Mouse (Mus musculus) neural tube, embryonic 12.5 days (tissue): ENCODE measurements around the gene AC141477.1. TPM values are rescaled to one million over a fixed set of nuclear protein-coding genes. Genes with fewer than 3 reads are reported as not detected.

ENCODE experiments used
- ATAC-seq: fragments of 200-750 bp; cut with Nextera tagmentation; 2 replicates; pipeline ENCODE4 v1.8.0; 2017; ENCODE audit warnings: low read depth, mild to moderate bottlenecking, moderate TSS enrichment, moderate library complexity; ENCODE audit not compliant: low FRiP score
- H3K27ac ChIP-seq: fragments of 300-500 bp; sonication (generic); 2 replicates; pipeline ENCODE4 v1.5.1; 2016
- H3K27me3 ChIP-seq: fragments of 300-500 bp; sonication (generic); replicated peaks from 2 replicates; pipeline ENCODE4 v1.6.1; 2016; ENCODE audit warnings: mild to moderate bottlenecking
- H3K36me3 ChIP-seq: fragments of 300-500 bp; sonication (generic); 2 replicates; pipeline ENCODE4 v1.6.1; 2016; ENCODE audit warnings: mild to moderate bottlenecking
- H3K4me1 ChIP-seq: fragments of 300-500 bp; sonication (generic); 2 replicates; pipeline ENCODE4 v1.6.1; 2016
- H3K4me2 ChIP-seq: fragments of 300-500 bp; sonication (generic); replicated peaks from 2 replicates; pipeline ENCODE4 v1.6.1; 2016; ENCODE audit warnings: mild to moderate bottlenecking
- H3K4me3 ChIP-seq: fragments of 300-500 bp; sonication (generic); 2 replicates; pipeline ENCODE4 v1.5.1; 2016
- H3K9ac ChIP-seq: fragments of 300-500 bp; sonication (generic); 2 replicates; pipeline ENCODE4 v1.6.1; 2016; ENCODE audit warnings: mild to moderate bottlenecking
- H3K9me3 ChIP-seq: fragments of 300-500 bp; sonication (generic); 2 replicates; pipeline ENCODE4 v1.6.1; 2016; ENCODE audit warnings: mild to moderate bottlenecking
- WGBS: fragments of 180-500 bp; shearing (Covaris S2); methylation state at CpG from one replicate; pipeline ENCODE4 v1.1.7; 2016; 5-methylcytosine and 5-hydroxymethylcytosine counted together
- polyA plus RNA-seq: library from polyadenylated mRNA; unstranded; fragments of >200 nt; fragmentation: Nextera tagmentation; extraction: Ambion mirVana; gene quantifications from 2 replicates; pipeline ENCODE4 v1.2.1, GENCODE M21; 2016

Gene AC141477.1
- polyA plus RNA-seq, result not detected in 2 replicates

DNA sequence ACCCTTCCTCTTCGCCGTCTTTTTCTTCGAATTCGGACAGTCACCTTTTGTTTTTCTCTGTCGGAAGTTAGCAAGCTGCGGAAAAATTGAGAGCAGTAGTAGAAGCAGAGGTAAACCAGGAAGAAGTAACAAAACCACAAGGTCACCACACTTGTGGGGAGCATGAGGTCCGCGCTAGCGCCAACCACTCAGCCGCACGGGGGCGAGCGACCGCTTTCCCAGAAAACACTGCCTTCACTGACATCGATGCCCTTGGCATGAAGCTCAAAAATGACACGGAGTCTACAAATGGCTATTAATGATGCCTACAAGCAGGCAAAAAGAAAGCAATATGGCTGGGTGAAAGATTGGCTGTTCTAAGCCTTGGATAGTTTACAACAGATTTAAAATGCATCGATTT lies at the start of gene AC141477.1:
Gene AC141477.1 (minus strand): TSS at position 164 of the 400 bp plus-strand sequence.
- no peak for ATAC-seq
- 98% methylated on average over 17 of the region's 17 CpGs for WGBS

DNA sequence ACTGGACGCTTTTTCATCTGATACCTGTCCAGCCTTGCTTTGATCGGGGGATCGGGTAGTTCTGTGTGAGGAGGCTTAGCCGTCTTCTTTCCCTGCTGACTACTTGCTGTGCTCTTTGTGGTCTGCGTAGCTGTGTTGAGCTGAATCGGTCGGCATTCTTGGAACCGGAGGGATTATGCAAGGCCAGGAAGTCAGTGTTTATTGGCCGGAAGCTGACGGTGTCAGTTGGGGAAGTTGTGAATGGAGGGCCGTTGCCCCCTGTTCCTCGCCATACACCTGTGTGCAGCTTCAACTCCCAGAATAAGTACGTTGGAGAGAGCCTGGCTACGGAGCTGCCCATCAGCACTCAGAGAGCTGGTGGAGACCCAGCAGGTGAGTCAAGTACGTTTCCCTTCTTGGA lies 49.0 kb upstream of the AC141477.1 start:
- no peak overlapping the region for H3K27ac ChIP-seq
- 96% methylated on average over 15 of the region's 15 CpGs for WGBS
- H3K36me3 ChIP-seq, result peaks cover 90% of the 10 kb centered on the region
- no peaks in the 10 kb centered on the region for H3K27me3 ChIP-seq
- no peak for ATAC-seq
- H3K4me3 ChIP-seq, result no peak overlapping the region
- H3K4me2 ChIP-seq, result no peak overlapping the region
- no peaks in the 10 kb centered on the region for H3K4me1 ChIP-seq
- H3K9me3 ChIP-seq, result no peaks in the 10 kb centered on the region
- H3K9ac ChIP-seq, result no peak overlapping the region

More for the DNA sequence above, at the start of gene AC141477.1:
- Histone ChIP-seq H3K4me2 (peak within 1 kb of the TSS; percentile 70), H3K36me3 (peaks cover 46% of the 10 kb centered on the region), H3K27ac (no peak within 1 kb of the TSS), H3K4me1 (peaks cover 17% of the 10 kb centered on the region), H3K9me3 (no peaks in the 10 kb centered on the region), H3K9ac (no peak within 1 kb of the TSS), H3K27me3 (no peaks in the 10 kb centered on the region), H3K4me3 (no peak within 1 kb of the TSS)

DNA sequence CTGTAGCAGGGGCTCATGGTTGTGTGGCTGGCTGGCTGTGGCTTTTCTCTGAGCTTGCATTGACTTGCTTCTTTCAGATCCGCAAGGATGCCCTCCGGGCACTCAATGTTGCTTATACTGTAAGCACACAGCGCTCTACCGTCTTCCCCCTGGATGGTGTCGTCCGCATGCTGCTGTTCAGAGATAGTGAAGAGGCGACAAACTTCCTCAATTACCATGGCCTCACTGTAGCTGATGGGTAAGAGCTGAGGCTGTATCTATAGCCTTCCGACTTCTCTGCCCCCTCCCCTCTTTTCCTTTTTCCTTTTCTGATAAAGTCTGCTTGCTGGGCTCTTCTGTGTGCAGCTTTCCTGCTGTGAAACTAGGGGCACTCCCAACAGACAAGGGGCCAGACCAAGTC lies 48.0 kb upstream of the AC141477.1 start:
- no peak overlapping the region for H3K27ac ChIP-seq
- H3K9me3 ChIP-seq, result no peaks in the 10 kb centered on the region
- H3K36me3 ChIP-seq, result peaks cover 90% of the 10 kb centered on the region
- H3K27me3 ChIP-seq, result no peaks in the 10 kb centered on the region
- no peak for ATAC-seq
- H3K9ac ChIP-seq, result no peak overlapping the region
- WGBS, result 92% methylated on average over 8 of the region's 8 CpGs
- H3K4me3 ChIP-seq, result no peak overlapping the region
- H3K4me2 ChIP-seq, result no peak overlapping the region
- H3K4me1 ChIP-seq, result no peaks in the 10 kb centered on the region

DNA sequence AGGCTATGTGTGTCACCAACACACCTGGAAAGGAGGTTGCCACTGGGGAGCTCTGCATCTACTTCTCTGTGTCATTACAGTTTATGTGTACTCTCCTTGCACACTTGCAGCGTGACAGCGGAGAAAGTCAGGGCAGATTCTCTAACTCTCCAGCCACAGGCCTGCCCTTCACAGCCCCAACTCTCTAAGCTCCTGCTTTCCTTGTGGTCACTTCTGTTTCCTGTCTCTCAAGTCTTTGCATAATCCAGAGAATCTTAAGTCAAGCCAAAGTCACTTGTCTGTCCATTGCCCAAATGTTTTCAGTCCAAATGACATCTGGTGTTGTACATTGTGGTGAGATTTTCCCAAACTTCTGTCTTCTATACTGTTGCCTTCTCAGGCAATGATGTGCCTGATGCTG lies 46.1 kb upstream of the AC141477.1 start:
- Histone ChIP-seq H3K9me3 (no peaks in the 10 kb centered on the region), H3K4me2 (no peak overlapping the region), H3K4me3 (no peak overlapping the region), H3K27me3 (no peaks in the 10 kb centered on the region), H3K36me3 (peaks cover 96% of the 10 kb centered on the region), H3K27ac (no peak overlapping the region), H3K9ac (no peak overlapping the region), H3K4me1 (no peaks in the 10 kb centered on the region)
- WGBS, result 90% methylated on average over 2 of the region's 2 CpGs
- ATAC-seq, result no peak

DNA sequence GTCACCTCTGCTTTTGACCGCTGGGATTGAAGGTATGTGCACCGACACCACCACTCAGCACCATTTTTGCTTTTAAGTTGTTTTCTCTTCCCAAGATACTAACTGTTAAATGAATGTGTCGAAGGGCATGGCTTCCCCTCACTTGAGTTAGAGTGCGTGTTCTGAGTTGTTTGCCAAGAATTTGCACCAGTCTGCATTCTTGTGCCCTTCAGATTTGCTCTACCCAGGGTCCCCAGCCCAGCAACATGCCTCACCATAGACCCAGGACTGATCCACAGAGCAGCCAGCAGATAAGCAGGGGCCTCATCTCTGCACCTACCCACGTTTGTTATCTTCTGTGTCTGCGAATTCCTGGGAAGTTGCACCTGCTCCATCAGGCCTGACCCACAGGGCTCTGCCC lies 41.2 kb upstream of the AC141477.1 start:
- Histone ChIP-seq H3K9ac (no peak overlapping the region), H3K9me3 (no peaks in the 10 kb centered on the region), H3K4me2 (no peak overlapping the region), H3K36me3 (peaks cover 95% of the 10 kb centered on the region), H3K4me1 (no peaks in the 10 kb centered on the region), H3K27me3 (no peaks in the 10 kb centered on the region), H3K27ac (no peak overlapping the region), H3K4me3 (no peak overlapping the region)
- no peak for ATAC-seq
- WGBS, result 94% methylated on average over 6 of the region's 6 CpGs

DNA sequence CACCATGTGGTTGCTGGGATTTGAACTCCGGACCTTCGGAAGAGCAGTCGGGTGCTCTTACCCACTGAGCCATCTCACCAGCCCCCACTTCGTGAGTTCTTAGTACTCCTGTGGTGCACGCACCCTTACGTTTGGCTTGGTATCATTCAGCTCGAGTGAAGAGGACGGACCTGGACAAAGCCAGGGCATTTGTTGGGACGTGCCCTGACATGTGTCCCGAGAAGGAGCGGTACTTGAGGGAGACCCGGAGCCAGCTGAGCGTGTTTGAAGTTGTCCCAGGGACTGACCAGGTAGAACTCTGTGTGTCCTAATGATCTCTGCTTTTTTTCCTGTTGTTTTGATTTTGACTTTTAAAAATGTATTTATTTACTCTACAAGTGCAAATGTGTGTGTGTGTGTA lies 40.6 kb upstream of the AC141477.1 start:
- Histone ChIP-seq H3K4me2 (no peak overlapping the region), H3K27me3 (no peaks in the 10 kb centered on the region), H3K9me3 (no peaks in the 10 kb centered on the region), H3K4me3 (no peak overlapping the region), H3K9ac (no peak overlapping the region), H3K27ac (no peak overlapping the region), H3K36me3 (peaks cover 95% of the 10 kb centered on the region), H3K4me1 (no peaks in the 10 kb centered on the region)
- 95% methylated on average over 13 of the region's 13 CpGs for WGBS
- ATAC-seq, result no peak

DNA sequence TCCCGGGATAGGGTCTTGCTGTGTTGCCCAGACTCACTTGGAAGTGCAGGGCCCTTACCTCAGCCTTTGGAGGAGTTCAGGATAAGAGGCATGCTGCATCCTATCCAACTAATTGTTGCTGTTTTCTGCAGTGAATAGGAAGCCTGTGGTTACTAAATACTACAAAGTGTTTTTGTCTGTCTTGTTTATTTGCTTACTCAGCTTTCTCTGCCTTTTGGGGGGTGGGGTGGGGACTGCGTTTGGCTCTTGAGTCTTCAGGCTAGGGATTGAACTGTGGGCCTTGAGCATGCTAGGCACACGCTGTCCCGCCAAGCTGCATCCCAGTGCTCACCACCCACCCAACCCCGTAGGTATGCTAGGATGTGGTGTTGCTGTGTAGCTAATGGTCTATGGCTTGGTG lies 33.5 kb upstream of the AC141477.1 start:
- Histone ChIP-seq H3K4me1 (peaks cover 4% of the 10 kb centered on the region; the same call in 1 of the 2 replicates), H3K9ac (no peak overlapping the region), H3K27me3 (no peaks in the 10 kb centered on the region), H3K4me3 (no peak overlapping the region), H3K36me3 (peaks cover 67% of the 10 kb centered on the region), H3K27ac (no peak overlapping the region), H3K9me3 (no peaks in the 10 kb centered on the region), H3K4me2 (no peak overlapping the region)
- ATAC-seq, result no peak
- WGBS, result 91% methylated on average over 5 of the region's 5 CpGs

DNA sequence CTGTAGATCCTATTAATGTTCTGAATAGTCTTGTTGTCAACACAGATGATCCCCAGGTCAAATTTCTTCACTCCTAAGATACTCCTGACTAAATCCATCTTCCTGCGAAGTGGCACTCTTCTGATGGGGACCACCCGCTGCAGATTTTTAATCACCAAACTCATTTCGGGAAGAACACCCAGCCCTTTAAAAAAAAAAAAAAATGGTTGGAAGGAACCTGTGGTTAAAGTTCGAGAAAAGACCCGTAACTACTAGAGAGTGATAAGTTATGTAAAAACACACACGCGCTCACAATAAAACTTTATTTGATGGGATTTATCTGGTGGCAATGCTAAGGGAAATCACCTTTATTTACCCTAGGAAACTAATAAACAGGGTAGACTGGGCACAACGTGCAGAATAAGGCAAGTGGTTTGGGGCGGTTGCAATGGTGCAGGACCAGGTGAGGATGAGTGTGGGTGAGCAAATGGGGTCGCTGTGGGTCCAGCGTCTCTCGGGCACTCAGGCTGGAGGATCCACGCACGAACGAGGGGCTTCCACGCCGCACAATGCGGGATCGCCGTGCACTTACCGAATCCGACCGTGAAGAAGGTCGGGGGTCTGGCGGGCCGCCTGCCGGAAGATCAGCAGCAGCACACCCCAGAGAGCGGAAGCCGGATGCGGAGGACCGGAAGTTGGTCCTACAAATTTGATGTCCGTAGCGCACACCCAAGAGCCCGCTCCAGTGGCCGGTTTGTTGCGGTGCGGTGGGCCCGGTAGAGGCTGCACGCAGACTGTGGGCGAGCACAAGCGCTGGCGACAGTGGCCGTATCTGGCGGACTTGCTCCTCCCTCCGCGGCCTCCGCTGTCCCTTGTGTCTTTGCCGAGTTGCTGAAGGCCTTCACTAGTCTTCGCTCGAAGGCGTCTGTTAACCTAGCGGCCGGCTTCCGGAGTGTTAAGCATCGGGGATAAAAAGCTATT lies 28.2 kb upstream of the AC141477.1 start, which contains the start of the genes Mcm3ap and Ybey:
Gene Mcm3ap (plus strand): TSS at position 725 of the 960 bp plus-strand sequence.
Gene Ybey (minus strand): TSS at position 912 of the 960 bp plus-strand sequence.
- Histone ChIP-seq H3K36me3 (peaks cover 34% of the 10 kb centered on the region), H3K9ac (peak within 1 kb of the TSS; percentile 67)

DNA sequence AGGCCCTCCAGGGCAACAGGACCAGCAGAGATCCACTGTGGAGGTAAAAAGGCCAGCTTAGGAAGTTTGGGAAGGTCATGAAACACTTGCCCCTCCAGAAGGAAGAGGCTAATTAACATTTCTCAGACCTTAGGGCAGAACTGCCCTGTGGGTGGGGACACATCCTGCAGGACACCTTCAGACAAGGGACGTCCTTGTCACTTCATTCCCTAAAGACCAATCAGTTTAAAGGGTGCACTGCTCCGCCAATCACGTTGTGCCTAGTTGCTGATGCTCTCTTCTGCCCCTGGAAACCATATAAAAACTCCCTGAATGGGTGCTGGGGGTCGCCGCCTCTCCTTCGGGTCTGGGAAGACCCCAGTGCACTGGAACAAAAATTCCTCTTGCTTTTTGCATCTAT lies 22.5 kb upstream of the AC141477.1 start:
- H3K27me3 ChIP-seq, result no peaks in the 10 kb centered on the region
- H3K4me2 ChIP-seq, result no peak overlapping the region
- 0 out of 2 replicates have a peak, but pooled peaks cover 5% of the 10 kb centered on the region for H3K9me3 ChIP-seq
- H3K4me3 ChIP-seq, result no peak overlapping the region
- WGBS, result 92% methylated on average over 6 of the region's 6 CpGs
- no peaks in the 10 kb centered on the region for H3K4me1 ChIP-seq
- H3K36me3 ChIP-seq, result peaks cover 18% of the 10 kb centered on the region; the same call in 1 of the 2 replicates
- no peak for ATAC-seq
- H3K27ac ChIP-seq, result no peak overlapping the region
- no peak overlapping the region for H3K9ac ChIP-seq

More for the DNA sequence above, 28.2 kb upstream of the AC141477.1 start, which contains the start of the genes Mcm3ap and Ybey:
- peak within 1 kb of the TSS; percentile 57 for H3K4me3 ChIP-seq
- no peaks in the 10 kb centered on the region for H3K9me3 ChIP-seq
- H3K27me3 ChIP-seq, result no peaks in the 10 kb centered on the region
- peak; percentile 98 for ATAC-seq
- H3K4me2 ChIP-seq, result peak within 1 kb of the TSS; percentile 60
- peaks cover 4% of the 10 kb centered on the region; the same call in 1 of the 2 replicates for H3K4me1 ChIP-seq
- H3K27ac ChIP-seq, result peak within 1 kb of the TSS; percentile 63; the same call in 1 of the 2 replicates
- 2% methylated on average over 55 of the region's 55 CpGs for WGBS

DNA sequence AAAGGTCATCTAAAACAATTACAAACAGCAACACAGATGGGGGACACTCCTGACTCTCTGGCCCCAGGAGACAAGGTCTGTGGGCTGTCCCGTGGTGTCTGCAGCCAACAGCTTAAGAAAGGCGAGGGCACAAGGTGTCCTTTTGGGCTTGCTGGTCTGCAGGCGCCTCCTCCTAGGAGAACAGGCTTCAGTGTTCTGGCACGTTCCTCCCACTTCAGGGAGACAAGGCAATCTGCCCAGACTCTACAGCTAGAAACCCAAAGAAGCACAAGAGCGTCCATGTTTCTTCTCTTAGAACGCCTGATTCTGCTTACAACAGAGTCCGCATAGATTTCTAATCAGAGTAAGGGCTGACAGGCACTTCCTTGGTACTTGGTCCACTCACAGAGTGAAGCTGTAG lies 22.1 kb upstream of the AC141477.1 start:
- Histone ChIP-seq H3K4me3 (no peak overlapping the region), H3K4me1 (no peaks in the 10 kb centered on the region), H3K36me3 (peaks cover 18% of the 10 kb centered on the region; the same call in 1 of the 2 replicates), H3K9ac (no peak overlapping the region), H3K27ac (no peak overlapping the region), H3K4me2 (no peak overlapping the region), H3K9me3 (0 out of 2 replicates have a peak, but pooled peaks cover 5% of the 10 kb centered on the region), H3K27me3 (no peaks in the 10 kb centered on the region)
- WGBS, result 97% methylated on average over 7 of the region's 7 CpGs
- no peak for ATAC-seq

DNA sequence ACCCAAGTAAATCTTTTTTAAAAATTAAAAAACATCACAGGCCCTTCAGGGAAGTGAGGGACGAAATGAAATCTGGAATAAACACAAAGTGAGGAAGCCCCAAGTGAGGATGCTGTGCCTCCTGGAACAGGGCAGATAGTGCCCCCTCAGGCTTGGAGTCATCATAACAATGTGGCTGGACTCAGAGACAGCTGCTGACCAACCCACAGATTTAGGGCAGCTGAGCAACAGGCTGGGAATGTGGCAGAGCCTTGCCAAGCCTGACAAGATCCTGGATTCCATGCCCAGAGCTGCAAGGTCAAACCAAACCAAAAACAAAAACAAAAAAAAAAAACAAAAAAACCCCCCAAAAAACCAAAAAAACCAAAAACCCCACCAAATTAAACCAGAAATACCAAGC lies 21.0 kb upstream of the AC141477.1 start:
- ATAC-seq, result no peak
- no peak overlapping the region for H3K4me3 ChIP-seq
- no peaks in the 10 kb centered on the region for H3K27me3 ChIP-seq
- H3K9me3 ChIP-seq, result 0 out of 2 replicates have a peak, but pooled peaks cover 5% of the 10 kb centered on the region
- no peak overlapping the region for H3K9ac ChIP-seq
- H3K36me3 ChIP-seq, result peaks cover 18% of the 10 kb centered on the region; the same call in 1 of the 2 replicates
- 93% methylated on average over 1 of the region's 1 CpGs for WGBS
- no peak overlapping the region for H3K27ac ChIP-seq
- no peaks in the 10 kb centered on the region for H3K4me1 ChIP-seq
- H3K4me2 ChIP-seq, result no peak overlapping the region

DNA sequence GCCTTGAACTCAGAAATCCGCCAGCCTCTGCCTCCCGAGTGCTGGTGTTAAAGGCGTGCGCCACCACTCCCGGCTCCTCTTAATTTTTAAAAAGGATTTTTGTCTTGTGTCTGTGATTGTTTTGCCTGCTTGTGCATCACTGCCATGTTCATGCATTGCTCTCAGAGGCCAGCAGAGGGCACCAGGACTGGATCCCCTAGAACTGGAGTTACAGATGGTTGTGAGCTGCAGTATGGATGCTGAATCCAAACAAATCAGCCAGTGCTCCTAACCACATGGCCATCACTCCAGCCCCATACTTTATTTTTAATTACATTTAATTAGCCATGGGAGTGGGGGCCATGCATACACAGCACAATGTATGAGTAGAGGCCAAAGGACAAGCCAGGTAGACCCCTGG lies 15.0 kb upstream of the AC141477.1 start:
- no peaks in the 10 kb centered on the region for H3K36me3 ChIP-seq
- no peaks in the 10 kb centered on the region for H3K4me1 ChIP-seq
- no peaks in the 10 kb centered on the region for H3K27me3 ChIP-seq
- no peak overlapping the region for H3K9ac ChIP-seq
- no peak overlapping the region for H3K4me3 ChIP-seq
- H3K4me2 ChIP-seq, result no peak overlapping the region
- 0 out of 2 replicates have a peak, but pooled peaks cover 5% of the 10 kb centered on the region for H3K9me3 ChIP-seq
- 57% methylated on average over 5 of the region's 5 CpGs for WGBS
- ATAC-seq, result no peak
- no peak overlapping the region for H3K27ac ChIP-seq
